In the genomic region with DNA sequence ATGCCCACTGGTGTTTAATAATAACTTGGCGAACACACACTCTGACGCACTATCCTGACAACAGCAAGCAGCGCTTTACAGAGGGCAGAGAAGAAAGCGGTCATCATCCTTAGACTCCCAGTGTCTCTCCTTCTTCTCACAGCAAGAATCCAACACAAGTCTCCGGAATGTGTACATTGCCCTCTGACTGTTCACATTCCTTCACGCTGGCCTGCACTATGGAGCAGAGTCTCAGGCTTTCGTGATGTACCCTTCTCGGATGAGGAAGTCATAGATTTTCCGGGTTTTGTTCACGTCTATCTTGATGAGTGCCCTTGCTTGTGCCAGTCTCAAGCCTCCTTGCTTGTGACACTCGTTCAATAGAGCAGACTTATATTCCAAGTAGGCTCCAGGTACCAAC, we compare ENCODE assay signal across 27 mouse cellular contexts. TPM values are rescaled to one million over a fixed set of nuclear protein-coding genes. Genes with fewer than 3 reads are reported as not detected.
DNase-seq lines count a peak whose midpoint lies in the region; ATAC-seq and TF ChIP-seq lines count a peak whose summit lies in the region.
"Had no signal": no experiment of that assay in that cellular context is flagged by ENCODE, and none has a peak within 500 bp of the region (broad histone marks: within the 10 kb centered on the region; RNA-seq: fewer than 3 reads in every experiment).

No protein-coding gene starts in this region.

- H3K4me3 ChIP-seq in gastrocnemius, adult 2 months, result no peak overlapping the region
- H3K4me3 ChIP-seq in kidney, embryonic 14.5 days (ENCODE audit: low read length), result no peak overlapping the region
- H3K4me3 ChIP-seq in lung, embryonic 16.5 days (ENCODE audit: low read length), result no peak overlapping the region
- no peak overlapping the region for H3K4me3 ChIP-seq in lung, adult 2 months (replicated peaks; ENCODE audit: extremely low read depth, low read depth, low read length)
- H3K4me3 ChIP-seq in olfactory bulb, adult 2 months (ENCODE audit: insufficient read depth, low read depth, low read length), result no peak overlapping the region
- H3K4me3 ChIP-seq: embryonic facial prominence, embryonic 15.5 days; intestine, embryonic 15.5 days; midbrain, embryonic 15.5 days had no signal

- no peak for TF ChIP-seq CTCF in gastrocnemius, adult 2 months (IDR thresholded peaks at IDR 0.05)
- TF ChIP-seq CTCF in lung, adult 2 months (IDR thresholded peaks at IDR 0.05; ENCODE audit: insufficient read depth, low read length), result no peak
- no peak for TF ChIP-seq CTCF in olfactory bulb, adult 2 months (IDR thresholded peaks at IDR 0.05; ENCODE audit: insufficient read depth, low read depth, low read length)

- H3K4me2 ChIP-seq in kidney, embryonic 14.5 days (replicated peaks; ENCODE audit: low read depth, low read length), result no peak overlapping the region
- H3K4me2 ChIP-seq in lung, embryonic 16.5 days (ENCODE audit: low read depth, low read length), result no peak overlapping the region
- H3K4me2 ChIP-seq: embryonic facial prominence, embryonic 15.5 days; hindbrain, embryonic 14.5 days; intestine, embryonic 15.5 days; liver, embryonic 11.5 days; midbrain, embryonic 15.5 days had no signal

- H3K9ac ChIP-seq in kidney, embryonic 14.5 days (ENCODE audit: low read depth, low read length), result no peak overlapping the region
- no peak overlapping the region for H3K9ac ChIP-seq in lung, embryonic 16.5 days (ENCODE audit: low read length)
- H3K9ac ChIP-seq: embryonic facial prominence, embryonic 15.5 days; hindbrain, embryonic 14.5 days; intestine, embryonic 15.5 days; midbrain, embryonic 15.5 days had no signal

- H3K4me1 ChIP-seq in kidney, embryonic 14.5 days (ENCODE audit: control insufficient read depth, insufficient read depth, low read length), result peaks cover 3% of the 10 kb centered on the region; the same call in 1 of the 2 replicates
- H3K4me1 ChIP-seq in lung, embryonic 16.5 days (replicated peaks; ENCODE audit: control insufficient read depth, insufficient read depth, low read length), result peaks cover 21% of the 10 kb centered on the region
- no peaks in the 10 kb centered on the region for H3K4me1 ChIP-seq in lung, adult 2 months (ENCODE audit: control insufficient read depth, insufficient read depth, low read length)
- peaks cover 13% of the 10 kb centered on the region for H3K4me1 ChIP-seq in olfactory bulb, adult 2 months (ENCODE audit: control insufficient read depth, insufficient read depth, low read length)
- H3K4me1 ChIP-seq: midbrain, embryonic 15.5 days had no signal

- H3K27me3 ChIP-seq in kidney, embryonic 14.5 days (ENCODE audit: control insufficient read depth, insufficient read depth, low read length), result no peaks in the 10 kb centered on the region
- no peaks in the 10 kb centered on the region for H3K27me3 ChIP-seq in lung, embryonic 16.5 days (ENCODE audit: control insufficient read depth, insufficient read depth, low read depth, low read length)
- H3K27me3 ChIP-seq: embryonic facial prominence, embryonic 15.5 days; intestine, embryonic 15.5 days; midbrain, embryonic 15.5 days; Patski had no signal

- intact Hi-C loops in gastrocnemius, adult 2 months (cut with DNase I), result no loop called here

- peaks cover 28% of the 10 kb centered on the region for H3K36me3 ChIP-seq in kidney, embryonic 14.5 days (ENCODE audit: control insufficient read depth, insufficient read depth, low read length)
- peaks cover 12% of the 10 kb centered on the region for H3K36me3 ChIP-seq in lung, embryonic 16.5 days (ENCODE audit: control insufficient read depth, insufficient read depth, low read length)

- ATAC-seq in kidney, embryonic 14.5 days (ENCODE audit: low FRiP score, low TSS enrichment), result no peak
- peak; percentile 45 for ATAC-seq in lung, embryonic 16.5 days (ENCODE audit: low read depth)
- ATAC-seq: activated CD4-positive, CD25-positive, alpha-beta regulatory T cell, adult 4 months; CD4-positive, CD25-positive, alpha-beta regulatory T cell, adult 4 months; forebrain, embryonic 16.5 days; intestine, embryonic 15.5 days; midbrain, embryonic 15.5 days had no signal

- H3K9me3 ChIP-seq in kidney, embryonic 14.5 days (ENCODE audit: control insufficient read depth, low read length), result no peaks in the 10 kb centered on the region
- H3K9me3 ChIP-seq in lung, embryonic 16.5 days (ENCODE audit: control insufficient read depth, low read length), result no peaks in the 10 kb centered on the region
- H3K9me3 ChIP-seq: embryonic facial prominence, embryonic 15.5 days; intestine, embryonic 15.5 days; midbrain, embryonic 15.5 days had no signal

- no peak for DNase-seq in gastrocnemius, adult 2 months
- no peak for DNase-seq in gastrocnemius, postnatal 25 days
- peak; percentile 27 for DNase-seq in kidney, adult 11 months
- no peak for DNase-seq in lung, adult 2 months
- no peak for DNase-seq in cerebellum, adult 9-10 months
- DNase-seq: adrenal gland, postnatal 14 days; cerebellum, adult 11 months; cerebellum, postnatal 25 days; heart, postnatal 36 days; left cerebral cortex, postnatal 4 days; lung, postnatal 14 days; retina, postnatal 1 day; right cerebral cortex, postnatal 4 days had no signal

- WGBS in kidney, embryonic 14.5 days, result 88% methylated on average over 11 of the region's 11 CpGs
- WGBS in lung, embryonic 16.5 days, result 62% methylated on average over 11 of the region's 11 CpGs
- 69% methylated on average over 11 of the region's 11 CpGs for WGBS in lung, adult 2 months
- 81% methylated on average over 11 of the region's 11 CpGs for WGBS in olfactory bulb, adult 2 months

- H3K27ac ChIP-seq in gastrocnemius, adult 2 months, result peak overlapping the region; percentile 83
- H3K27ac ChIP-seq in kidney, embryonic 14.5 days (ENCODE audit: low read depth, low read length), result no peak overlapping the region
- peak overlapping the region; percentile 48 for H3K27ac ChIP-seq in lung, embryonic 16.5 days (ENCODE audit: low read length)
- peak overlapping the region; percentile 70; the same call in 1 of the 2 replicates for H3K27ac ChIP-seq in olfactory bulb, adult 2 months (ENCODE audit: insufficient read depth, low read depth, low read length)
- H3K27ac ChIP-seq: embryonic facial prominence, embryonic 15.5 days; hindbrain, embryonic 14.5 days; intestine, embryonic 15.5 days; midbrain, embryonic 15.5 days; stomach, postnatal 0 days had no signal

- no peak for TF ChIP-seq POLR2A in lung, adult 2 months (IDR thresholded peaks at IDR 0.05; ENCODE audit: borderline replicate concordance, extremely low read depth, low read depth, low read length)
- no peak for TF ChIP-seq POLR2A in olfactory bulb, adult 2 months (IDR thresholded peaks at IDR 0.05; ENCODE audit: insufficient read depth, low read depth, low read length)

RNA-seq across cellular contexts. Expression of gene Dusp14, which starts 10.3 kb away (rescaled TPM):
- 1 to 10 TPM; 6.1 to 7.9 TPM for total RNA-seq in gastrocnemius, adult 2 months (2021)
- 1 to 10 TPM; 5.0 to 6.3 TPM for total RNA-seq in gastrocnemius, postnatal 25 days (2021)
- 19.8 and 21.4 TPM in 2 replicates for polyA plus RNA-seq in kidney, embryonic 14.5 days (2014; fragmentation: Nextera tagmentation; extraction: Ambion mirVana)
- polyA plus RNA-seq in lung, embryonic 16.5 days (2015; fragmentation: Nextera tagmentation; extraction: Ambion mirVana), result 26.1 and 29.8 TPM in 2 replicates
- polyA plus RNA-seq in lung, adult 2 months (2012; rRNA removed), result 70.3 and 122 TPM in 2 replicates
- not detected in 2 replicates for polyA plus RNA-seq in olfactory bulb, adult 2 months (2012; ENCODE audit: insufficient read depth, insufficient read length, low replicate concordance, missing spikeins)
- total RNA-seq: megakaryocyte-erythroid progenitor cell, adult 5-6 weeks had no signal

RNA-seq across cellular contexts. Expression of gene Tada2a, which starts 50.0 kb away (rescaled TPM):
- 10 to 100 TPM; 11.6 to 12.2 TPM for total RNA-seq in gastrocnemius, adult 2 months (2021)
- 1 to 10 TPM; 8.0 to 8.7 TPM for total RNA-seq in gastrocnemius, postnatal 25 days (2021)
- 31.1 and 35.7 TPM in 2 replicates for polyA plus RNA-seq in kidney, embryonic 14.5 days (2014; fragmentation: Nextera tagmentation; extraction: Ambion mirVana)
- 31.6 and 32.4 TPM in 2 replicates for polyA plus RNA-seq in lung, embryonic 16.5 days (2015; fragmentation: Nextera tagmentation; extraction: Ambion mirVana)
- polyA plus RNA-seq in lung, adult 2 months (2012; rRNA removed), result 4.5 and 6.8 TPM in 2 replicates
- polyA plus RNA-seq in olfactory bulb, adult 2 months (2012; ENCODE audit: insufficient read depth, insufficient read length, low replicate concordance, missing spikeins), result not detected in 2 replicates

RNA-seq across cellular contexts. Expression of gene Acaca, which starts 50.1 kb away (rescaled TPM):
- total RNA-seq in gastrocnemius, adult 2 months (2021), result 10 to 100 TPM; 14.9 to 22.8 TPM
- 10 to 100 TPM; 13.4 to 20.3 TPM for total RNA-seq in gastrocnemius, postnatal 25 days (2021)
- 11.9 and 18.1 TPM in 2 replicates for polyA plus RNA-seq in kidney, embryonic 14.5 days (2014; fragmentation: Nextera tagmentation; extraction: Ambion mirVana)
- 11.2 and 11.3 TPM in 2 replicates for polyA plus RNA-seq in lung, embryonic 16.5 days (2015; fragmentation: Nextera tagmentation; extraction: Ambion mirVana)
- 25.1 and 34.5 TPM in 2 replicates for polyA plus RNA-seq in lung, adult 2 months (2012; rRNA removed)
- 53.0 TPM in 1 of 2 replicates, not detected in the other for polyA plus RNA-seq in olfactory bulb, adult 2 months (2012; ENCODE audit: insufficient read depth, insufficient read length, low replicate concordance, missing spikeins)

Comparison
In these comparisons a context has a peak if more than half of its experiments do, and no peak if none do; other contexts are left out.
1. RNA of gene Dusp14, which starts 10.3 kb away (polyA plus RNA-seq): 70.3 to 122 TPM in lung, adult 2 months, 26.1 to 29.8 TPM in lung, embryonic 16.5 days and 19.8 to 21.4 TPM in kidney, embryonic 14.5 days; not detected in olfactory bulb, adult 2 months; every median in the first group is over 10 times any median in the second.